Mouse (Mus musculus): ENCODE measurements at regions not wholly inside any gene's neighbourhood (a gene's known extent, or its start where the extent isn't known, plus 50 kb on each side); places are given as distances from the start of the nearest gene placed in this dataset.
"Not testable (repeated sequence)": the region's sequence is repeated elsewhere in the genome, so short reads cannot be mapped to it uniquely, and the experiment has no call there.

- H3K4me3 ChIP-seq (ENCODE audit: low read depth, low read length), result no peak overlapping the region
- no peaks in the 10 kb centered on the region for H3K9me3 ChIP-seq (ENCODE audit: control insufficient read depth, low read length)
- no peaks in the 10 kb centered on the region for H3K4me1 ChIP-seq (ENCODE audit: control insufficient read depth, insufficient read depth, low read length)
- no peaks in the 10 kb centered on the region for H3K27me3 ChIP-seq (ENCODE audit: control insufficient read depth, insufficient read depth, low read length)
- no peak overlapping the region for H3K9ac ChIP-seq (ENCODE audit: low read length)
- no peak for ATAC-seq (ENCODE audit: insufficient number of reproducible peaks, low FRiP score, low TSS enrichment, low read depth)
- H3K4me2 ChIP-seq (ENCODE audit: low read depth, severe bottlenecking), result no peak overlapping the region
- no peaks in the 10 kb centered on the region for H3K36me3 ChIP-seq (ENCODE audit: control insufficient read depth, insufficient read depth, low read length)
- H3K27ac ChIP-seq (replicated peaks; ENCODE audit: low read depth, low read length), result no peak overlapping the region
- DNase-seq (ENCODE audit: low spot score), result no peak
Observed at GRCm38 (mm10) chr4:71470580-71470979, 287.2 kb downstream of the Gm11232 start.

DNA sequence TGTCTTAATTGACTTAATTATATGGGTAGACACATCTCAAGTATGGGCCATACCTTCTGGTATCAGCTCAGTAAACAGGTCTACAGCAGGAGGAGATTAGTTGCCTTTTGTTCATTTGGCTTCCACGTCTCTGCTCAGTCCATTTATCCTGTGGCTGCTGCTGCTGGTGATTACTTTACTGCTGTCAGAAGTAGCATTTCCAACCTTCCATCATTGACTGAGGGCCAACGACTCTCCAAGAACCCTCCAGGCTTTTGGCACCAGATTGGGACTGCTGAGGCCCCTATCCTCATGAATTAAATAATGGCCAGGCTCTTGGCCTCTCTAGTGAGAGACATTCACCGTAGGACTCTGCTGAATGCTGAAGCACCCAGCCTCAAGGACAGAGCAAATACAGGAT is 303.0 kb downstream of the Gm11232 start:
- Histone ChIP-seq H3K4me3 (ENCODE audit: low read depth, low read length) (no peak overlapping the region), H3K4me1 (ENCODE audit: control insufficient read depth, insufficient read depth, low read length) (no peaks in the 10 kb centered on the region), H3K9ac (ENCODE audit: low read length) (no peak overlapping the region), H3K36me3 (ENCODE audit: control insufficient read depth, insufficient read depth, low read length) (no peaks in the 10 kb centered on the region), H3K27ac (replicated peaks; ENCODE audit: low read depth, low read length) (no peak overlapping the region), H3K9me3 (ENCODE audit: control insufficient read depth, low read length) (no peaks in the 10 kb centered on the region), H3K4me2 (ENCODE audit: low read depth, severe bottlenecking) (no peak overlapping the region), H3K27me3 (ENCODE audit: control insufficient read depth, insufficient read depth, low read length) (no peaks in the 10 kb centered on the region)
- ATAC-seq (ENCODE audit: insufficient number of reproducible peaks, low FRiP score, low TSS enrichment, low read depth) (no peak), DNase-seq (ENCODE audit: low spot score) (no peak)
- WGBS, result 37% methylated on average over 3 of the region's 3 CpGs

DNA sequence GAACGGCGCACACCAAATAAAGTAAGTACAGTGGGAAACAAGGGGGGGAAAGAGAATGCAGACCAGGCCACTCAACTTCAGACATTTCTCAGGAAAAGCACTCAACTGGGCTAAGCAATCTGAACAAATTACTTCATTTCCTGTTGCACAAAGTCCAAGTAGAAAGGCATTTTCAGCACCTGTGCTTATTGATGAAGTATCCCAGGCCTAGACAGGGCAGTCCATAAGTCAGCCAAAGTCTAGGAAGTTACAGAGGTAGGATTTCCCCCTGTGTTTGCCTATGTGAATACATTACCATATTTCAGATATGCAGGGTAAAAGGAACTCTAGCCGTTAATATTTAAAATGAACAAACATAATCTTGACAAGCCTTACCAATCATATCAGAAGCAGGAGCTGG is 304.3 kb downstream of the Gm11232 start:
- H3K9ac ChIP-seq (ENCODE audit: low read length), result no peak overlapping the region
- WGBS, result 60% methylated on average over 3 of the region's 3 CpGs
- H3K27me3 ChIP-seq (ENCODE audit: control insufficient read depth, insufficient read depth, low read length), result no peaks in the 10 kb centered on the region
- H3K4me1 ChIP-seq (ENCODE audit: control insufficient read depth, insufficient read depth, low read length), result no peaks in the 10 kb centered on the region
- H3K4me2 ChIP-seq (ENCODE audit: low read depth, severe bottlenecking), result no peak overlapping the region
- no peaks in the 10 kb centered on the region for H3K36me3 ChIP-seq (ENCODE audit: control insufficient read depth, insufficient read depth, low read length)
- no peaks in the 10 kb centered on the region for H3K9me3 ChIP-seq (ENCODE audit: control insufficient read depth, low read length)
- H3K4me3 ChIP-seq (ENCODE audit: low read depth, low read length), result no peak overlapping the region
- peak; percentile 23 for DNase-seq (ENCODE audit: low spot score)
- ATAC-seq (ENCODE audit: insufficient number of reproducible peaks, low FRiP score, low TSS enrichment, low read depth), result peak; percentile 84
- H3K27ac ChIP-seq (replicated peaks; ENCODE audit: low read depth, low read length), result no peak overlapping the region

GRCm38 (mm10) chr4:71446461-71446860 is 311.3 kb downstream of the Gm11232 start:
- DNase-seq (ENCODE audit: low spot score) (no peak), ATAC-seq (ENCODE audit: insufficient number of reproducible peaks, low FRiP score, low TSS enrichment, low read depth) (no peak)
- no peaks in the 10 kb centered on the region for H3K27me3 ChIP-seq (ENCODE audit: control insufficient read depth, insufficient read depth, low read length)
- 91% methylated on average over 2 of the region's 2 CpGs for WGBS
- no peak overlapping the region for H3K4me2 ChIP-seq (ENCODE audit: low read depth, severe bottlenecking)
- H3K9ac ChIP-seq (ENCODE audit: low read length), result no peak overlapping the region
- no peaks in the 10 kb centered on the region for H3K9me3 ChIP-seq (ENCODE audit: control insufficient read depth, low read length)
- H3K27ac ChIP-seq (replicated peaks; ENCODE audit: low read depth, low read length), result no peak overlapping the region
- H3K4me1 ChIP-seq (ENCODE audit: control insufficient read depth, insufficient read depth, low read length), result no peaks in the 10 kb centered on the region
- H3K4me3 ChIP-seq (ENCODE audit: low read depth, low read length), result no peak overlapping the region
- no peaks in the 10 kb centered on the region for H3K36me3 ChIP-seq (ENCODE audit: control insufficient read depth, insufficient read depth, low read length)

DNA sequence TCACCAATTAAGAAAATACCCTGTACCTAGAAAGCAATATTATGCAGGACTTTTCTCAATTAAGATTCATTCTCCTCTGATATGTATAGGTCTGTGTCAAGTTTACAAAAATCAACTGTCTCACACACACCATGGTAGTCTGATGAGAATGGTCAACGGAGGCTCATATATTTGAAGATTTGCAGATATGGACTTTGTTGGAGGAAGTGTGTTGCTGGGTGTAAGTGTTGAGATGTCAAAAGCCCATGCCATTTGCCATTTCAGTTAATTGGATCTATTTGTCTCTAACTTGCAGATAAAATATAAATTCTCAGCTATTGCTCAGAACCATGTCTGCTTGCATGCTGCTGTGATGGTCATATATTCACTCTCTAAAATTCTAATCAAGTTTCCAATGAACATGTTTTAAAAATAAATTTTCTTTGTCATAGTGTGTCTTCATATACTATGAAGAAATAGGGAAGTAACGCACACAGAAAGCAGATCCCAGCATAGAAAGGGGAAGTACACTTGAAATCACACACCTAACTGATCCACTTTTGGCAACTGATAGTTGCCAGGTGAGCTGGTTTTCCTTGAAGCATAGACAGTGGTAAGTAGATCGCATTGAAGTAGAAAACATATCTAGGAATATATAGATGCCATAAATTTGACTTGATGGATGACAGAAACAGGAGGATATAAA is 326.4 kb downstream of the Gm11232 start:
- Histone ChIP-seq H3K4me1 (ENCODE audit: control insufficient read depth, insufficient read depth, low read length) (no peaks in the 10 kb centered on the region), H3K36me3 (ENCODE audit: control insufficient read depth, insufficient read depth, low read length) (no peaks in the 10 kb centered on the region), H3K27me3 (ENCODE audit: control insufficient read depth, insufficient read depth, low read length) (no peaks in the 10 kb centered on the region), H3K27ac (replicated peaks; ENCODE audit: low read depth, low read length) (no peak overlapping the region), H3K9ac (ENCODE audit: low read length) (no peak overlapping the region), H3K4me3 (ENCODE audit: low read depth, low read length) (no peak overlapping the region), H3K4me2 (ENCODE audit: low read depth, severe bottlenecking) (no peak overlapping the region), H3K9me3 (ENCODE audit: control insufficient read depth, low read length) (no peaks in the 10 kb centered on the region)
- WGBS, result 95% methylated on average over 3 of the region's 3 CpGs
- DNase-seq (ENCODE audit: low spot score) (no peak), ATAC-seq (ENCODE audit: insufficient number of reproducible peaks, low FRiP score, low TSS enrichment, low read depth) (no peak)

DNA sequence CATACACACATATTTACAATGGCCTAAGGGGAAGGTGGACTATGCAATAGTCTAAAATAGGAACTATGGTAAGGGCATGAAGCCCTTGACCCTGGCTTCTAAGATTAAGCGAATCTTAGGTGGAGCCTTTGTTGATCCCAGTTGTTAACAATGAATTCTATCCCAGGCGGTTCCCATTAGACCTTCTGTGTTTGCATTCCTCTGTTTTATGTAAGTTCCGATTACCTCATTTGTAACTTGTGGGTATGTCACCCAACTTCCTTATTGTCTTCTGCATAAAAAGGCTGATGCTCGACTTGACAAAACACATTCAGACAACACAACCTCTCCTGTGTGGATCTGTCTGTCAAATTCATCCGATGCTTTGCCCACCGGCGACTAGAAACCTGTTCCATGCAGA is 335.6 kb downstream of the Gm11232 start:
- not testable (repeated sequence) for ATAC-seq (ENCODE audit: insufficient number of reproducible peaks, low FRiP score, low TSS enrichment, low read depth); H3K36me3 ChIP-seq (ENCODE audit: control insufficient read depth, insufficient read depth, low read length); H3K4me1 ChIP-seq (ENCODE audit: control insufficient read depth, insufficient read depth, low read length); H3K27ac ChIP-seq (replicated peaks; ENCODE audit: low read depth, low read length); H3K4me3 ChIP-seq (ENCODE audit: low read depth, low read length); DNase-seq (ENCODE audit: low spot score); H3K27me3 ChIP-seq (ENCODE audit: control insufficient read depth, insufficient read depth, low read length); H3K4me2 ChIP-seq (ENCODE audit: low read depth, severe bottlenecking); H3K9ac ChIP-seq (ENCODE audit: low read length); H3K9me3 ChIP-seq (ENCODE audit: control insufficient read depth, low read length)
- WGBS, result 92% methylated on average over 7 of the region's 7 CpGs

- Histone ChIP-seq H3K9ac (ENCODE audit: low read length) (no peak overlapping the region), H3K4me3 (ENCODE audit: low read depth, low read length) (no peak overlapping the region), H3K4me2 (ENCODE audit: low read depth, severe bottlenecking) (no peak overlapping the region), H3K4me1 (ENCODE audit: control insufficient read depth, insufficient read depth, low read length) (no peaks in the 10 kb centered on the region), H3K36me3 (ENCODE audit: control insufficient read depth, insufficient read depth, low read length) (no peaks in the 10 kb centered on the region), H3K9me3 (ENCODE audit: control insufficient read depth, low read length) (no peaks in the 10 kb centered on the region), H3K27me3 (ENCODE audit: control insufficient read depth, insufficient read depth, low read length) (no peaks in the 10 kb centered on the region), H3K27ac (replicated peaks; ENCODE audit: low read depth, low read length) (no peak overlapping the region)
- no peak for ATAC-seq (ENCODE audit: insufficient number of reproducible peaks, low FRiP score, low TSS enrichment, low read depth)
- DNase-seq (ENCODE audit: low spot score), result no peak
Observed at GRCm38 (mm10) chr4:71409867-71410266, 347.9 kb downstream of the Gm11232 start.

DNA sequence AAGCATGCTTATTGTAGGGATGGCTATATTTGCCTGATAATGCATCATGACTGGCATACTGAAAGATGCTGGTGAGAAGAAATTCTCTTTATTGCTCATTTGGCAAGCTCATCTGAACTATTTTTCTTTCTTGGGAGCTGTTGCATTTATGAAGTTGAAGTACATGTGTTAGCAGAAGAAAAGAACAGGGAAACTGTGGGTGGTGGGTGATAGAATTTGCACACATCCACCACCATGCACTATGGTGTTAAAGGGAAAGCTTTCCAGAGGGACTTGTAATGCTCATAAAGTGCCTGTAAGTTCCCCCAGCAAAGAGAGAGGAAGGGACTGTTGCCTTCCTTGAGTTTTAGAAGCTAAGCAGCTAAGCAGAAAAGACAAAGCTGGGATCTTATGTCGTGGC is 367.3 kb downstream of the Gm11232 start:
- DNase-seq (ENCODE audit: low spot score) (no peak), ATAC-seq (ENCODE audit: insufficient number of reproducible peaks, low FRiP score, low TSS enrichment, low read depth) (no peak)
- WGBS, result 85% methylated on average over 1 of the region's 1 CpGs
- Histone ChIP-seq H3K9ac (ENCODE audit: low read length) (no peak overlapping the region), H3K27me3 (ENCODE audit: control insufficient read depth, insufficient read depth, low read length) (no peaks in the 10 kb centered on the region), H3K4me2 (ENCODE audit: low read depth, severe bottlenecking) (no peak overlapping the region), H3K27ac (replicated peaks; ENCODE audit: low read depth, low read length) (no peak overlapping the region), H3K9me3 (ENCODE audit: control insufficient read depth, low read length) (no peaks in the 10 kb centered on the region), H3K4me1 (ENCODE audit: control insufficient read depth, insufficient read depth, low read length) (no peaks in the 10 kb centered on the region), H3K36me3 (ENCODE audit: control insufficient read depth, insufficient read depth, low read length) (no peaks in the 10 kb centered on the region), H3K4me3 (ENCODE audit: low read depth, low read length) (no peak overlapping the region)

DNA sequence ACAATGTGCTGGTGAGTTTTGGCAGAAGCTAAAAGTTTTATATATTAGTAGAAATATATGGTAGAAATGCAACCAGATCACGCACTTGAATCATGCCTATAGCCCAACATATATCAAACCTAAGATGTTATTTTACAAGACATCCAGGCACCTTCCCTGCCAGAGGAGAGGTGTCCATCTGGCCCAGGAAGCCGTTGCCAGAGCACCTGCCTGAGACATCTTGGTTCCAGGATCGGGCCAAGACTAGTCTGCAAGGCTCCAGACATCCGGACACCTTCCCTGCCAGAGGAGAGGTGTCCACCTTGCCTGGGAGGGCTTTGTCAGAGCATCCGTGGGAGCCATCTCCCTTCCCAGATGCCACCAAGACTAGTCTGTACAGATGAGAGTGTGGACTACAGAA is 388.5 kb downstream of the Gm11232 start:
- DNase-seq (ENCODE audit: low spot score) (no peak), ATAC-seq (ENCODE audit: insufficient number of reproducible peaks, low FRiP score, low TSS enrichment, low read depth) (no peak)
- Histone ChIP-seq H3K4me1 (ENCODE audit: control insufficient read depth, insufficient read depth, low read length) (no peaks in the 10 kb centered on the region), H3K27me3 (ENCODE audit: control insufficient read depth, insufficient read depth, low read length) (no peaks in the 10 kb centered on the region), H3K27ac (replicated peaks; ENCODE audit: low read depth, low read length) (no peak overlapping the region), H3K9ac (ENCODE audit: low read length) (no peak overlapping the region), H3K9me3 (ENCODE audit: control insufficient read depth, low read length) (no peaks in the 10 kb centered on the region), H3K4me2 (ENCODE audit: low read depth, severe bottlenecking) (no peak overlapping the region), H3K4me3 (ENCODE audit: low read depth, low read length) (no peak overlapping the region), H3K36me3 (ENCODE audit: control insufficient read depth, insufficient read depth, low read length) (no peaks in the 10 kb centered on the region)
- WGBS, result 91% methylated on average over 5 of the region's 5 CpGs
